Mouse (Mus musculus) left cerebral cortex, postnatal 4 days (tissue): Measurements from ENCODE around the gene Jarid2. TPM values are rescaled to one million over a fixed set of nuclear protein-coding genes. Genes with fewer than 3 reads are reported as not detected.
"Not testable (repeated sequence)": the region's sequence is repeated elsewhere in the genome, so short reads cannot be mapped to it uniquely, and the experiment has no call there.

ENCODE experiments used
- DNase-seq: peaks from one replicate; pipeline ENCODE4 v3.0.0-alpha.2; 2022
- intact Hi-C: fragments of 180-260 bp; cut with DNase I; formaldehyde crosslinking; loops from one replicate; pipeline ENCODE4 v1.15.1; 2025
- total RNA-seq, 2 experiments: library from RNA; stranded (reverse); gene quantifications; 2 replicates each; pipeline ENCODE4 v1.2.3; 2021

Jarid2 gene
- total RNA-seq = 10 to 100 TPM; 46.3 to 46.9 TPM

DNA sequence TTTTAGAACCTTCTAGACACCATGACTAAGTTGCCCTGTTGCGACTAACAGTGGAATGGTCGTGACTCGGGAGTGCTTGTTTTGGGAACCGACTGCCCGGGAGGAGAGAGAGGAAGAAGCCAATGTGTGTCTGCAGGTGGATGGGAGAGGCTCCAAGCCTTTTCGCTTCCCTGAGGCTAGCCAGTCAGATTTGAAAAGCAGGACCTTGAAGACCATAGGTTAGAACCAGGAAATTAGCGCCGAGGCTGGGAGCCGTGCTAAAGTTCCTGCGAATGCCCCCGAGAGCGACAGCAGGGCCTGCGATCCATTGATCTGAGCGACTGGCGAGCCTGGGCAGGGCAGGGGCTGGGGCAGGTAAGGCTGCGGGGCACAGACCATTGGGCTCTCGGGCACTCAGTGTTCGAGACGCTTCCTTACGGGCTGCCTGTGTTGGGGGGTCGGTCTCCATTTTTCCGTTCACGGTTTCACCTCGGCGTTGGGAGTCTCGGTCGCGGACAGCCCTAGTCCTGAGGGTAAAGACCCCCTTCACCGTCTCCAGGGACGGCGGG, at the start of gene Jarid2:
Gene Jarid2, plus strand, starts transcription at position 51 of the 548 bp plus-strand sequence.
- no peak for DNase-seq
- intact Hi-C loops = no loop called here

DNA sequence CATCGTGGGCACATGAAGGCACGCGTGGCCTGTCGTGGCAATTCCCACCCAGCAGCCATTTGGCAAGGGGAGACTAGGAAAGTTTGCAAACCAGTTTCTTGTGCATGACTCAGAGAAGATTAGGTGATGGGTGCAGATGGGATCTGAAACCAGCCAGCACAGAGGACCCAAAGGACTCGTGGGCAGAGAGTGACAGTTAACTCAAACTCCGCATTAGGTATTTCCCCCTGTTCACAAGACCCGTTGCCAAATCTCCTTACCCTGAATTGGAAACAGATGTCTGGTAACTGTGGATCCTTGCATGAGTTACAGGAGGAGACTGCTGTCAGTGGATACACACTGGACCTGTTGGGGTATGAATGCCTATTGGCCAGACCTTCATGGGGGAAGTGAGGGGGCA, 48.2 kb upstream of the Jarid2 start:
- intact Hi-C loops = no loop called here
- DNase-seq = no peak

- DNase-seq = no peak
- intact Hi-C loops = no loop called here
Measured at GRCm38 (mm10) chr13:44688140-44688539, 41.1 kb upstream of the Jarid2 start.

- intact Hi-C loops = no loop called here
- DNase-seq = no peak
Measured at GRCm38 (mm10) chr13:44697628-44698027, 31.6 kb upstream of the Jarid2 start.

- intact Hi-C loops = no loop called here
Measured at GRCm38 (mm10) chr13:44704036-44704801, 25.1 kb upstream of the Jarid2 start.

DNA sequence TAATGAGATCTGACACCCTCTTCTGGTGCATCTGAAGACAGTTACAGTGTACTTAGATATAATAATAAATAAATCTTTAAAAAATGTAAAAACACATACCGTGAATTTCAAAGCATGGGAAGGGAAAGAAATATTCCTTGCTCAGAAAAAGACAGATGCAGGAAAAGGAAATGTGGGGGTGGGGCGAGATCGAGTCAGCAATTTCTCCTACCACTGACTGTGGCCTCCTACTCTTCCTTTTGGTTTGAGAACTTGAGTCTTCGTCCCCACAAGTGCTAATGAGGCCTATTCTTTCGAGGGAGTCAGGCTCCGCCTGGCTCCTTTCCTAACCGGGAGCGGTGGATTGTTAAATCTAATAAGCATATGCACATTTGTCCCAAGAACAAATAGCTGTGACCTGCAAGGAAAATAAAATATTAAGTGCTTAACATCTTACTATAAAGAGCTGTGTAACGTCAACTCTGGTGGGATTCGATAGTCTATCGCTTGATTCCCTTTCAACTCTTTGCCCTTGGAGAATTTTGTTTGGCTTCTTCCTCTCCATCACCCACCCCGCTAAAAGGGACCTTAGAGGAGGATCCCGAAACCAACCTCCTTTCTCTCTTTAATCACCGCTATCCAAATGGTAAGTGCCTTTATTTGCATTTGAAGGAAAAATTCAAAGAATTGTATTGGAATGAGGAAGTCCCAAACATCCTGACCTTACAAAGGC, 24.1 kb upstream of the Jarid2 start:
- DNase-seq = no peak

More at GRCm38 (mm10) chr13:44704036-44704801, 25.1 kb upstream of the Jarid2 start:
- DNase-seq = no peak

GRCm38 (mm10) chr13:44705743-44706044, 23.6 kb upstream of the Jarid2 start:
- intact Hi-C loops = no loop called here
- DNase-seq = no peak

More for the DNA sequence above, 24.1 kb upstream of the Jarid2 start:
- intact Hi-C loops = no loop called here

GRCm38 (mm10) chr13:44706206-44706915, 22.9 kb upstream of the Jarid2 start:
- intact Hi-C loops = no loop called here
- no peak for DNase-seq

DNA sequence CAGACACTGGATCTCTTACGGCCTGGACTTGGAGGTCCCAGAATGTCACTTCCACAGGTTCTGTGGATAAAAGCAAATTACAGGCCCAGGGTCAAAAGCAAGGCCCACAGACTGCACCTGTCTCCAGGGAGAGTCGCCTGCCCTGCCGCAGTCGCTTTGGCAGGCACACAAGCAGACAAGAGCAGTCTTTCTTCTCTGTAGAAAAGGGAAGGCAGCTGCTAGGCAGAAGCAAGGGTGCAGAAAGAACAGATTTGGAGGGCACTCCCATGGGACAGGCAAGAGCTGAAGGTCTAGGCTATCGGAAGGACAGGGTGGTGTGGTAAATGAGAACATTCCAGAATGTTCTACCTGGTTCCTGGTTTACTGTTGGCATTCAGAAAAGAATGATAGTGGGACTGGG, 22.1 kb upstream of the Jarid2 start:
- intact Hi-C loops = no loop called here
- DNase-seq = peak; percentile 18

DNA sequence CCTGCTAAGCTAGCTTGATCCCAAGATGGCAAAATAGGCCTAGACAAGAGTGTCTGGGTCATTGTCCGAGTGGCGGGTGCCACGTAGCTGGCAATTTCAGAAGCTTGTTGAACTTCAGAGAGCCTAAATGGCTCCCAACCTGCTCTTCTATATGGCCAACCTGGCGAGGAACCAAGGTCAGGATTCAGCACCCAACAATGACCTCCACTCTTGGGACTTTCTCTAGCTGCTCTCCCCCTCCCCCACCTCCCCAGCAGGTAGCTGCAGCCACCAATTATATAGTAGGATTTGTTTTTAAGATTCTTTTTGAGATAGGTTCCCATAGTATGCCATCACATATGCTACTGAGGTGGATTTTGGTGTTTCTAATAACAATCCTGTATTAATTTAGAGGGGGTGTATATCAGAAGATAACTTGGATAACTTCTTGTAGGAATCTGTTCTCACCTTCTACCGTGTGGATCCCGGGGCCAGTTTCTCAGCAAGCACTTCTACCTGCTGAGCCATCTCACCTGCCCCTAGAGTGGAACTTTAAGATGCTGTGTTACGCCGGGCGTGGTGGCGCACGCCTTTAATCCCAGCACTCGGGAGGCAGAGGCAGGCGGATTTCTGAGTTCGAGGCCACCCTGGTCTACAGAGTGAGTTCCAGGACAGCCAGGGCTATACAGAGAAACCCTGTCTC, 20.8 kb upstream of the Jarid2 start:
- intact Hi-C loops = no loop called here
- DNase-seq = no peak

- intact Hi-C loops = no loop called here
- no peak for DNase-seq
Measured at GRCm38 (mm10) chr13:44709747-44710480, 19.4 kb upstream of the Jarid2 start.

DNA sequence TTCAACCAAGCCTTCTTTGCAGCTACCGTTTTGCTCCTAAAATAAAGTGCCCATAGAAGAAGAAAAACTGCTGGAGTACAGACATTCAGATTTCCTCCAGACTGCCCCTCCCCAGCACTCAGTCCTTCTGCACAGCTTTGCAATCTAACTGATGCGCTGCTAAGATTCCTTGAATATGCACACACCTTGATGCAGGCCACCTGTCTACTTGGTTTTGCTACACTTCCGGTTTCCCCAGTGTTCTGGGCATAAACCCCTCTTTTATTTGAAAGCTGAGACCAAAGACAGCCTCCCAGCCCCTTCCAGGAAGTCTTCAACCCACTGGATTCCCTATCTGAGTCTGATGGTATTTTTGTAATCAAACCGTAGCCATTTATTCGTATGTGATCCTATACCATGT, 18.2 kb upstream of the Jarid2 start:
- intact Hi-C loops = no loop called here
- no peak for DNase-seq

- DNase-seq = no peak
- intact Hi-C loops = no loop called here
Measured at GRCm38 (mm10) chr13:44711882-44712281, 17.4 kb upstream of the Jarid2 start.

GRCm38 (mm10) chr13:44715187-44715885, 13.9 kb upstream of the Jarid2 start:
- DNase-seq = peak; percentile 29
- intact Hi-C loops = no loop called here

DNA sequence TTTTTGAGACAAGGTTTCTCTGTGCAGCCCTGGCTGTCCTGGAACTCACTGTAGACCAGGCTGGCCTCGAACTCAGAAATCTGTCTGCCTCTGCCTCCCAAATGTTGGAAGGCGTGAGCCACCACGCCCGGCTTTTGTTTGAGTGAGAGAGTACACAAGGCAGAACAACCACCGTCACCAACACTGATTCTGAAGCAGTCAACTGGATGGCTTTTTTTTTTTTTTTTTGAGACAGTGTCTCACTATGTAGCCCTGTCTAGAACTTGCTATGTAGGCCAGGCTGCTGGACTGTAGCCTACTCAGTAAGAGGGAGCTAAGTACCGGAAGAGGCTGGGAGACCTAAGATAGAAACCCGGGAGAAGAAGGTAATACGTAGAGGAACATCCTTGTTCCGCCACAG, 11.4 kb upstream of the Jarid2 start:
- intact Hi-C loops = no loop called here
- no peak for DNase-seq

DNA sequence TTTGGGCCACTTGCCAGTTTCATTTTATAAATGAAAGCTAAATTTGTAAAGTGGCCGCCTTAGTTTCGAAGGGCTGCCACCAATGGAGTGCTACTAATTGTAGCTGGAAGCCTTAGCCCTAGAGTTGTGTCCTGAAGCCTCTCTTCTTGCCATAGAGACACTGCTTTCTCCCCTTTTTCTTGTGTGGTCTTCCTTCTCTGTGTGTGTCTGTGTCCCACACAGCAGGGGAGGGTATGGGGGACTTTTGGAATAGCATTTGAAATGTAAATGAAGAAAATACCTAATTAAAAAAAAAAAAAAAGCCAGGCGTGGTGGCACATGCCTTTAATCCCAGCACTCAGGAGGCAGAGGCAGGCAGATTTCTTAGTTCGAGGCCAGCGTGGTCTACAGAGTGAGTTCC, 10.8 kb upstream of the Jarid2 start:
- intact Hi-C loops, DNase-seq: not testable (repeated sequence)

- intact Hi-C loops = no loop called here
- no peak for DNase-seq
Measured at GRCm38 (mm10) chr13:44720094-44720493, 9.2 kb upstream of the Jarid2 start.

GRCm38 (mm10) chr13:44721891-44722547, 7.3 kb upstream of the Jarid2 start:
- intact Hi-C loops = no loop called here
- DNase-seq = no peak

DNA sequence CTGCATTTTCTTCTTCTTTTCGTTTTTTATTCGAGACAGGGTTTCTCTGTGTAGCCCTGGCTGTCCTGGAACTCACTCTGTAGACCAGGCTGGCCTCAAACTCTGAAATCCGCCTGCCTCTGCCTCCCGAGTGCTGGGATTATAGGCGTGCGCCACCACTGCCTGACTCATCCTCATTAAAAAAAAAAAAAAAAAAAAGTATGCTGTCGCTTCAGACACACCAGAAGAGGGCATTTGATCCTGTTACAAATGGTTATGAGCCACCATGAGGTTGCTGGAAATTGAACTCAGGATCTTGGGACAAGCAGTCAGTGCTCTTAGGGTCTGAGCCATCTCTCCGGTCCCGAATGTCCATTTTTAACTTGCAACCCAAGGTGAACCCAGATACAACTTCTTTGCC, 5.8 kb upstream of the Jarid2 start:
- DNase-seq, intact Hi-C loops: not testable (repeated sequence)
